Mouse (Mus musculus) spleen, postnatal 14 days (tissue): ENCODE results near the gene Slc23a2.
A peak's percentile ranks its signal among the peaks of the same experiment; 100 is the strongest.

Experiments
- DNase-seq, 2 experiments: peaks; one replicate each; pipeline ENCODE4 v3.0.0; 2021 to 2022; ENCODE audit warnings: low spot score in 2 of 2

Gene Slc23a2

GRCm38 (mm10) chr2:132098942-132099672 lies 45.8 kb downstream of the Slc23a2 start:
- no peak for DNase-seq

- no peak for DNase-seq
These were observed 46.5 kb downstream of the Slc23a2 start for GRCm38 (mm10) chr2:132098365-132098764.

GRCm38 (mm10) chr2:132096582-132096981 lies 48.3 kb downstream of the Slc23a2 start:
- DNase-seq: no peak

- DNase-seq: no peak
These were observed 49.1 kb downstream of the Slc23a2 start for GRCm38 (mm10) chr2:132095821-132096220.

- peak in 1 of 2 experiments; percentile 21 for DNase-seq
These were observed 50.3 kb downstream of the Slc23a2 start for GRCm38 (mm10) chr2:132094441-132095230.

GRCm38 (mm10) chr2:132093739-132094138 lies 51.2 kb downstream of the Slc23a2 start:
- no peak for DNase-seq

- DNase-seq: no peak
These were observed 51.6 kb downstream of the Slc23a2 start for GRCm38 (mm10) chr2:132093298-132093697.

- no peak for DNase-seq
These were observed 52.2 kb downstream of the Slc23a2 start for GRCm38 (mm10) chr2:132092722-132093121.

- no peak for DNase-seq
These were observed 53.2 kb downstream of the Slc23a2 start for GRCm38 (mm10) chr2:132091749-132092148.

- no peak for DNase-seq
These were observed 60.1 kb downstream of the Slc23a2 start for GRCm38 (mm10) chr2:132084813-132085212.

GRCm38 (mm10) chr2:132084396-132084795 lies 60.5 kb downstream of the Slc23a2 start:
- DNase-seq: no peak

- no peak for DNase-seq
These were observed 65.8 kb downstream of the Slc23a2 start for GRCm38 (mm10) chr2:132079139-132079538.

- DNase-seq: no peak
These were observed 71.9 kb downstream of the Slc23a2 start for GRCm38 (mm10) chr2:132073052-132073451.

- DNase-seq: no peak
These were observed 74.7 kb downstream of the Slc23a2 start for GRCm38 (mm10) chr2:132069985-132070735.

GRCm38 (mm10) chr2:132064185-132064831 lies 80.6 kb downstream of the Slc23a2 start:
- DNase-seq: no peak

GRCm38 (mm10) chr2:132063776-132064175 lies 81.1 kb downstream of the Slc23a2 start:
- no peak for DNase-seq

- DNase-seq: no peak
These were observed 83.0 kb downstream of the Slc23a2 start for GRCm38 (mm10) chr2:132061884-132062283.

GRCm38 (mm10) chr2:132059919-132060318 lies 85.0 kb downstream of the Slc23a2 start:
- no peak for DNase-seq

GRCm38 (mm10) chr2:132055349-132055753 lies 89.6 kb downstream of the Slc23a2 start:
- DNase-seq: no peak

GRCm38 (mm10) chr2:132053824-132054223 lies 91.1 kb downstream of the Slc23a2 start:
- DNase-seq: no peak

GRCm38 (mm10) chr2:132051798-132052197 lies 93.1 kb downstream of the Slc23a2 start:
- no peak for DNase-seq

- DNase-seq: no peak
These were observed 95.0 kb downstream of the Slc23a2 start for GRCm38 (mm10) chr2:132049921-132050320.
